Mouse (Mus musculus): ENCODE measurements around the gene Stambp.

Gene Stambp

DNA sequence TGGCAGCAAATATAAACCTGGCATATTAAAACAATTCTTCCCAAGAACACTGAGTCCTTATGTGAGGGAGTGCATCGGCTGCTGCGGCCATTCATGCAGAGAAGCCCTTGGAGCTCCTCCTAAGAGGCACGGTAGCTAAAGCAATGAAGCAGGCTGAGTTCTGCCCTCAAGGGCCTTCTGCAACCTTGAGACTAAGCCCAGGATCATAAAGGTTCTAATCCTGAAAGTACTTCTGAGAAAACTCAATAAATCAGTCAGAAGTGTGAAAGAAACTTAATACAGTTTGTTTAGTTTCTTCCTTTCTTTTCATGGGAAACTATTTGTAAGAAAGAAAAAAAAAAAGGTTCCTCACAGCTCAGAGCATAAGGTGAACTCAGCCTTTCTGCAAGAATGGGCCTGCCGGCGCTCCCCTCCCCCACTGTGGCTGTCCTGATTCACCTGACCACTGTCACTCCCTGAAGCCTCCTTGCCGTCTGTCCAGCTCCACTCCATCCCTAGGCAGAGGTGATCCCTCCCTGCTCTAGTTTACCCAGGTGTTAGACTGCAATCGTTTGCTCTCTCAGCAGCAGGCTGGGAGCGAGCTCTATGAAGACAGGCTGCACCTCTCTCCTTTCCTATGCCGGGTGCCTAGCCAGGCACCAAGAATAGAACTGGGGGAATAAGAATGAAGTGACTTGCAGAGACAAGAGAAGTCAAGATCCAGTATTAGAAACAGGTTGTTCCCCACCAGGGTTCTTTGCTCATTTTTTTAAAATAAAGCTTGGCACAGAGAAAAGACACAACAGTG, 70.8 kb downstream of the Stambp start:
- DNase-seq (ENCODE audit: low spot score) = no peak

DNA sequence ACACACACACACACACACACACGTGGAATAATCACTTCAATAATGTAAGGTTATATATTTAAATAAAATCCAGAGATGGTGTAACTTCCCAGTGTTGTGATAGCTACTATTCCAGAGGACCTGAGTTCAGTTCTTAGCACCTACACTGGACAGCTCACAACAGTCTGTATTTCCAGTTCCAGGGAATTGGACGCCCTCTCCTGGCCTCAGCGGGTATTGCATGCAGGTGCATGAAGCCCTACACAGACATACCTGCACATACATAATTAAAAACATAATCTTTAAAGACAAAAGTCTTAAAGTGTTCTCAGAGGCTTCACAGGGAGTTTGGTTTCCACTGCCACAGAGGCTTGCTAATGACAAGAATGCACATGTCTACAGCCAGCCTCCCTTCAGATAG, 72.1 kb downstream of the Stambp start:
- DNase-seq (ENCODE audit: low spot score) = no peak

- no peak for DNase-seq (ENCODE audit: low spot score)
These were observed 73.5 kb downstream of the Stambp start for GRCm38 (mm10) chr6:83499078-83499477.

DNA sequence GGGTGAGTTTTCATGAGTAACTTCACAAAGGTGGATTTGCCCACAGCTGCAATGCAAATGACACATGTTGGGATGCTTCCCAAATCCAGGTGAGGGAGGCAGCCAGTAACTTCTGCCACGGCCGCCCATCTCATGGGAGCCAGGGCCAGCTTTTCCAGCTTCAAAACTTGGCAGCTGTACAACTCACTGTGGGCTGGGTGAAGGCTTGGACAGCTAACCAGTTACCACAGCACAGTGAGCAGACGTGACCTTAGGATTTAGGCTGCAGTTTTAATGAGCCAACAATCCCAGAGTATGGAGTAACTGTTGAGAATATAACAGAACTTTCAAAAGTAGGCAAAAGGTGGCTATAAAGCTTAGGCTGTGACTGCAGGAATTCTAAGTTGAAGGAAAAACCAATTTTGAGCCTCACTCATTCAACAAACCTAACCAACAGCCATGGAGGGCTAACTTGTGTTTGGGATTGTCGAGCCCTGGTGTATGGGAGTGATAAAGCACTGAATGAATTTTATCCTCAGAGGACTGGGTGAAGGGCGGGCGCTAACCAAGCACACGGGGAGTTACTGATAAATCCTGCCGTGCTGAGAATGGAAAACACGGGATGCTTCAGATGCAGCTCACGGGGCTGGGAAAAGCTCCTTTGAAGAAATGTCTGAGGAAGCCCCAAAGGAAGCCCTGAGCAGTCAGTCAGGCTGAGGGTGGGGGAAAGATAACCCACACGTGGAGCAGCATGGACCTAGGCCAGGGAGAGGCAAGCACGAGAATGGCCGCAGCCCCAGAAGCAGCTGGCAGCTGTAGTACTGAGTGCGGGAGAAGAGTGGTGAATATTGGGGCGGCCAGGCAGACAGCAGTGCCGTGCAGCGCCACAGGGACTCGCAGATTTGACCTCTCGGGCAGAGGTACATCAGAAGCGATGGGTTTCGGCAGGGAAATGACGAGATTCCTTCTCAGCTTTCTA, 75.5 kb downstream of the Stambp start:
- DNase-seq (ENCODE audit: low spot score) = no peak

GRCm38 (mm10) chr6:83496009-83496752, 76.3 kb downstream of the Stambp start:
- no peak for DNase-seq (ENCODE audit: low spot score)

Measured in ovary, postnatal 10 days (tissue).